Mouse (Mus musculus) bone marrow, adult 2 months (tissue): Measurements from ENCODE around the gene Cox6b1.

Experiments
- CTCF ChIP-seq: fragments of 200-500 bp; IDR thresholded peaks from 2 replicates; pipeline ENCODE4 v1.5.1; 2011; ENCODE audit warnings: low read length, control low read depth; ENCODE audit not compliant: control insufficient read depth, insufficient read depth
- POLR2A ChIP-seq: fragments of 200-500 bp; IDR thresholded peaks from 2 replicates; pipeline ENCODE4 v1.6.1; 2011; ENCODE audit warnings: low read depth, mild to moderate bottlenecking, control low read depth, low read length, borderline replicate concordance; ENCODE audit not compliant: control insufficient read depth

GRCm38 (mm10) chr7:30636395-30636794 lies 10.4 kb upstream of the Cox6b1 start:
- TF ChIP-seq POLR2A: no peak
- TF ChIP-seq CTCF: no peak
